ENCODE assay signal across 14 mouse cellular contexts in genomic region chr11:4793006-4793405, GRCm38 (mm10). TPM values are rescaled to one million over a fixed set of nuclear protein-coding genes. Genes with fewer than 3 reads are reported as not detected.
"Had no signal": no experiment of that assay in that cellular context is flagged by ENCODE, and none has a peak within 500 bp of the region (broad histone marks: within the 10 kb centered on the region; RNA-seq: fewer than 3 reads in every experiment).

No protein-coding gene starts in this region.

- H3K9ac ChIP-seq: liver, embryonic 15.5 days; midbrain, embryonic 13.5 days had no signal

- H3K27ac ChIP-seq: liver, embryonic 15.5 days; midbrain, embryonic 13.5 days had no signal

- H3K27me3 ChIP-seq: liver, embryonic 15.5 days; midbrain, embryonic 13.5 days had no signal

- H3K9me3 ChIP-seq: liver, embryonic 15.5 days; midbrain, embryonic 13.5 days had no signal

- H3K4me2 ChIP-seq: liver, embryonic 11.5 days; liver, embryonic 15.5 days; midbrain, embryonic 13.5 days had no signal

- H3K4me1 ChIP-seq: liver, embryonic 15.5 days had no signal

- H3K4me3 ChIP-seq: liver, embryonic 15.5 days; midbrain, embryonic 13.5 days had no signal

- ATAC-seq: lung, postnatal 0 days; midbrain, embryonic 13.5 days had no signal

- DNase-seq: kidney, adult 11 months; kidney, postnatal 10 days; left cerebral cortex, postnatal 4 days; lung, adult 2 months; lung, postnatal 36 days; right cerebral cortex, postnatal 14 days; thymus, postnatal 36 days had no signal

RNA-seq across cellular contexts. Expression of gene Cabp7, which starts 46.4 kb away (rescaled TPM):
- total RNA-seq: megakaryocyte progenitor cell, adult 5-6 weeks had no signal
- polyA plus RNA-seq: large intestine, adult 2 months; small intestine, adult 2 months had no signal
